Mouse (Mus musculus): Measurements from ENCODE around the gene Tmem117. TPM values are rescaled to one million over a fixed set of nuclear protein-coding genes. Genes with fewer than 3 reads are reported as not detected.

Tmem117 gene
- polyA plus RNA-seq, 1 experiment = not detected

DNA sequence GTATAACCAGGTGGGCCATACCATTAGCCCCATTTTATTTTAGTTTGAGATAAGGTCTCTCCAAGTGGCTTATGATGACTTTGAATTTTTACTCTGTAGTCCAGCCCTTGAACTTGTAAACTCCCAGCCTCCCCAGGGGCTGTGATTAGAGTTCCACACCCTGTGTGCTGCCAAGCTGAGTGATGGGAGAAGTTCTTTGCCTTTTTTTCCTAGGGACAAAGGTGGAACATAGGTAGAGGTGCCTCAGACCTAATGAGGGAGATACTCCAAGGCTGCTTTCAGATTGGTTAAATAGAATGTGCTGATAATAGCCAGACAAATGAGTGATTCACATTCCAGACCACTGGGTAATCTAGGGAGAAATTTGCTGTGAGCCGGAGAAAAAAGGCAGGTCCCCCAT is 313.4 kb downstream of the Tmem117 start:
- WGBS = 80% methylated on average over 1 of the region's 1 CpGs
- no peak for DNase-seq (ENCODE audit: low read depth in 1 of 2, low spot score in 2 of 2)
- Histone ChIP-seq H3K27ac (ENCODE audit: insufficient read depth, low read length) (no peak overlapping the region), H3K4me1 (ENCODE audit: control insufficient read depth, insufficient read depth, insufficient read length) (no peaks in the 10 kb centered on the region), H3K4me3 (ENCODE audit: extremely low read depth, insufficient read depth, insufficient read length) (no peak overlapping the region), H3K27me3 (ENCODE audit: control insufficient read depth, insufficient read depth, low read length) (no peaks in the 10 kb centered on the region), H3K36me3 (ENCODE audit: control insufficient read depth, insufficient read depth, low read length) (no peaks in the 10 kb centered on the region)
- TF ChIP-seq POLR2A (IDR thresholded peaks at IDR 0.05; ENCODE audit: low read depth, low read length) = no peak
- TF ChIP-seq CTCF (IDR thresholded peaks at IDR 0.05; ENCODE audit: extremely low read depth, insufficient read depth, insufficient read length, insufficient replicate concordance) = no peak

DNA sequence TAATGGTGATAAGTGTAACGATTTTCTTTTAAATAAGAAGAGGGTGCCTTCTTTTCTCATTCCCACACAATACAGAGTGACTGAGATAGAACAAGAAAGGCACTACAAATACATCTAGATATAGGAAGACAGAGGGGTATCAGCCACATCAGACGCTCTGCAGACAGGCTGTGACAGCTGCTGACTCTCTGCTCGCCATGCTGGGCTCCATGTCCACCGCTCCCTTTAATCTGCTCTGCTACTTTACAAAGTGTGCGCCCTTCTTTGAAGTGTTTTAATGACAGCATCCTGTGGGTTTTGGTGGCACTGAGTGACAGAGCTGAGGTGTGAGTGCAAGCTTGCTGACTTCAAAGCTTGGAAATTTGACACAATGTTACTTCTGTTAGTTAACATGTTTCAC is 314.9 kb downstream of the Tmem117 start:
- TF ChIP-seq POLR2A (IDR thresholded peaks at IDR 0.05; ENCODE audit: low read depth, low read length) (no peak), CTCF (IDR thresholded peaks at IDR 0.05; ENCODE audit: extremely low read depth, insufficient read depth, insufficient read length, insufficient replicate concordance) (no peak)
- no peaks in the 10 kb centered on the region for H3K27me3 ChIP-seq (ENCODE audit: control insufficient read depth, insufficient read depth, low read length)
- no peaks in the 10 kb centered on the region for H3K4me1 ChIP-seq (ENCODE audit: control insufficient read depth, insufficient read depth, insufficient read length)
- H3K4me3 ChIP-seq (ENCODE audit: extremely low read depth, insufficient read depth, insufficient read length) = no peak overlapping the region
- H3K36me3 ChIP-seq (ENCODE audit: control insufficient read depth, insufficient read depth, low read length) = no peaks in the 10 kb centered on the region
- 74% methylated on average over 5 of the region's 5 CpGs for WGBS
- H3K27ac ChIP-seq (ENCODE audit: insufficient read depth, low read length) = no peak overlapping the region
- DNase-seq (ENCODE audit: low read depth in 1 of 2, low spot score in 2 of 2) = no peak

- no peak for DNase-seq (ENCODE audit: low read depth in 1 of 2, low spot score in 2 of 2)
- Histone ChIP-seq H3K27ac (ENCODE audit: insufficient read depth, low read length) (no peak overlapping the region), H3K4me3 (ENCODE audit: extremely low read depth, insufficient read depth, insufficient read length) (no peak overlapping the region), H3K27me3 (ENCODE audit: control insufficient read depth, insufficient read depth, low read length) (no peaks in the 10 kb centered on the region), H3K36me3 (ENCODE audit: control insufficient read depth, insufficient read depth, low read length) (no peaks in the 10 kb centered on the region), H3K4me1 (ENCODE audit: control insufficient read depth, insufficient read depth, insufficient read length) (no peaks in the 10 kb centered on the region)
- 87% methylated on average over 7 of the region's 7 CpGs for WGBS
- TF ChIP-seq POLR2A (IDR thresholded peaks at IDR 0.05; ENCODE audit: low read depth, low read length) (no peak), CTCF (IDR thresholded peaks at IDR 0.05; ENCODE audit: extremely low read depth, insufficient read depth, insufficient read length, insufficient replicate concordance) (no peak)
These were observed 322.5 kb downstream of the Tmem117 start for GRCm38 (mm10) chr15:94951382-94952048.

DNA sequence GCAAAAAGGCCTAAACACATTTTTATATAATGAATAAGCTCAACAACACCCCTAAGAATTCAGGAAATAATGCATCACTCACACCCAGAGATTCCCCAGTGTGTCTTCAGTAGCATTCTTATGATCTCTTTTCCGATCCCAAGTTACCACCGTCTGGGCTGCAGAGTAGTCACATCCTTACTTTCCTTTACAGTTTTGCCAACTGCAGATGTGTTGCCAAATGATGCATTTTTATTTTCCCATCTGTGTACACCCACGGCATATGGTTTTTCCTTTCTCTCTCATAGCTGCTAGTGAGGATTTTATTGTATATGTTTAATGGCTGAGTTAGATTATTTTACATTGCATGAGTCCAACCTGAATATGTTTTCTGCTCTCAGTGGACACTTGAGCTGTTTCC is 327.7 kb downstream of the Tmem117 start:
- 75% methylated on average over 3 of the region's 3 CpGs for WGBS
- no peak overlapping the region for H3K27ac ChIP-seq (ENCODE audit: insufficient read depth, low read length)
- H3K36me3 ChIP-seq (ENCODE audit: control insufficient read depth, insufficient read depth, low read length) = no peaks in the 10 kb centered on the region
- no peak for TF ChIP-seq POLR2A (IDR thresholded peaks at IDR 0.05; ENCODE audit: low read depth, low read length)
- TF ChIP-seq CTCF (IDR thresholded peaks at IDR 0.05; ENCODE audit: extremely low read depth, insufficient read depth, insufficient read length, insufficient replicate concordance) = no peak
- H3K4me3 ChIP-seq (ENCODE audit: extremely low read depth, insufficient read depth, insufficient read length) = no peak overlapping the region
- no peaks in the 10 kb centered on the region for H3K4me1 ChIP-seq (ENCODE audit: control insufficient read depth, insufficient read depth, insufficient read length)
- DNase-seq (ENCODE audit: low read depth in 1 of 2, low spot score in 2 of 2) = no peak
- no peaks in the 10 kb centered on the region for H3K27me3 ChIP-seq (ENCODE audit: control insufficient read depth, insufficient read depth, low read length)

GRCm38 (mm10) chr15:94957202-94957601 is 328.2 kb downstream of the Tmem117 start:
- TF ChIP-seq POLR2A (IDR thresholded peaks at IDR 0.05; ENCODE audit: low read depth, low read length) (no peak), CTCF (IDR thresholded peaks at IDR 0.05; ENCODE audit: extremely low read depth, insufficient read depth, insufficient read length, insufficient replicate concordance) (no peak)
- Histone ChIP-seq H3K4me1 (ENCODE audit: control insufficient read depth, insufficient read depth, insufficient read length) (no peaks in the 10 kb centered on the region), H3K27me3 (ENCODE audit: control insufficient read depth, insufficient read depth, low read length) (no peaks in the 10 kb centered on the region), H3K36me3 (ENCODE audit: control insufficient read depth, insufficient read depth, low read length) (no peaks in the 10 kb centered on the region), H3K27ac (ENCODE audit: insufficient read depth, low read length) (no peak overlapping the region), H3K4me3 (ENCODE audit: extremely low read depth, insufficient read depth, insufficient read length) (no peak overlapping the region)
- no peak for DNase-seq (ENCODE audit: low read depth in 1 of 2, low spot score in 2 of 2)
- 80% methylated on average over 4 of the region's 4 CpGs for WGBS

GRCm38 (mm10) chr15:94967004-94967403 is 338.0 kb downstream of the Tmem117 start:
- no peak for TF ChIP-seq CTCF (IDR thresholded peaks at IDR 0.05; ENCODE audit: extremely low read depth, insufficient read depth, insufficient read length, insufficient replicate concordance)
- no peak for TF ChIP-seq POLR2A (IDR thresholded peaks at IDR 0.05; ENCODE audit: low read depth, low read length)
- no peaks in the 10 kb centered on the region for H3K27me3 ChIP-seq (ENCODE audit: control insufficient read depth, insufficient read depth, low read length)
- whole genome bisulfite sequencing = 78% methylated on average over 6 of the region's 6 CpGs
- no peak overlapping the region for H3K27ac ChIP-seq (ENCODE audit: insufficient read depth, low read length)
- no peak for DNase-seq (ENCODE audit: low read depth in 1 of 2, low spot score in 2 of 2)
- no peaks in the 10 kb centered on the region for H3K4me1 ChIP-seq (ENCODE audit: control insufficient read depth, insufficient read depth, insufficient read length)
- H3K36me3 ChIP-seq (ENCODE audit: control insufficient read depth, insufficient read depth, low read length) = no peaks in the 10 kb centered on the region
- H3K4me3 ChIP-seq (ENCODE audit: extremely low read depth, insufficient read depth, insufficient read length) = no peak overlapping the region

DNA sequence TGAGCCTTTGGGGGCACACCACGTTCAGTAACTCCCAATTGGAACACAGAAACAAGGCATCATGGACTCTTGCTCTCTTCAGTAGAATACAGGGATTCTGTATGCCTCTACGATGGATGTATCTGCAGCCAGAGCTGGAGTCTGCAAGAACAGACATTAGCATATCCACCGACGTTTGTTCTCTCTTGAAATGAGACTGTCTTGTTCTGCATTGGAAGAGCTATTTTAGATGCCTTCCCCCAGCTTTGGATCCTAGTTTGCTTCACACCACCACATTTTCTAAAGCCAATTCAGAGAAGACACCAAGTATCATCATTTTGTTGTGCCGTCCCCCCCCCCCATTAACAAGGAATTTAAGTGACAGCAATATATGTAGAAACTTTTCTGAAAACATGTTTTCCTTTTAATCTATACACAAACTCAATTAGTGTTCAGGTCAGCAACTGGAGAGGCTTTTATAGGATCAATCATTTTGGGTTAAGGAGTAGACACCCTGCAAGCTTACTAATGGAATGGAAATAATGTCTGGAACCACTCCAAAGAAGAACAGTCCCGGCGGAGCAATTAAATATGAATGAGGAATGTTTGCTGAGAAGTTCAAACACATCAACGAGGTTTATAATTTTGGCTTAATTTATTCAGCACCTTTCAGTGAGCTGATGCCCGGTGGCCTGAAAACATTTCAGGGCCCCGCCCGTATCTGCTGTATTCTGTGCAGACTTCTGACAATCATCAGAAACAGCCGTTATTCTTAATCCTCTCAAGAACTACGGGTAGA is 339.6 kb downstream of the Tmem117 start:
- 82% methylated on average over 13 of the region's 13 CpGs for WGBS
- no peak overlapping the region for H3K27ac ChIP-seq (ENCODE audit: insufficient read depth, low read length)
- TF ChIP-seq CTCF (IDR thresholded peaks at IDR 0.05; ENCODE audit: extremely low read depth, insufficient read depth, insufficient read length, insufficient replicate concordance) = no peak
- no peak for TF ChIP-seq POLR2A (IDR thresholded peaks at IDR 0.05; ENCODE audit: low read depth, low read length)
- no peaks in the 10 kb centered on the region for H3K36me3 ChIP-seq (ENCODE audit: control insufficient read depth, insufficient read depth, low read length)
- H3K4me3 ChIP-seq (ENCODE audit: extremely low read depth, insufficient read depth, insufficient read length) = no peak overlapping the region
- no peaks in the 10 kb centered on the region for H3K27me3 ChIP-seq (ENCODE audit: control insufficient read depth, insufficient read depth, low read length)
- no peaks in the 10 kb centered on the region for H3K4me1 ChIP-seq (ENCODE audit: control insufficient read depth, insufficient read depth, insufficient read length)
- no peak for DNase-seq (ENCODE audit: low read depth in 1 of 2, low spot score in 2 of 2)
